Mouse (Mus musculus) CD8-positive naive resting alpha-beta T cell, adult 2 months (primary cell): ENCODE data around the gene Krt79.

Experiments used
- DNase-seq, 2 experiments: peaks; one replicate each; pipeline ENCODE4 v3.0.0; 2022; ENCODE audit warnings: low read depth in 2 of 2, low spot score in 2 of 2

Gene Krt79

DNA sequence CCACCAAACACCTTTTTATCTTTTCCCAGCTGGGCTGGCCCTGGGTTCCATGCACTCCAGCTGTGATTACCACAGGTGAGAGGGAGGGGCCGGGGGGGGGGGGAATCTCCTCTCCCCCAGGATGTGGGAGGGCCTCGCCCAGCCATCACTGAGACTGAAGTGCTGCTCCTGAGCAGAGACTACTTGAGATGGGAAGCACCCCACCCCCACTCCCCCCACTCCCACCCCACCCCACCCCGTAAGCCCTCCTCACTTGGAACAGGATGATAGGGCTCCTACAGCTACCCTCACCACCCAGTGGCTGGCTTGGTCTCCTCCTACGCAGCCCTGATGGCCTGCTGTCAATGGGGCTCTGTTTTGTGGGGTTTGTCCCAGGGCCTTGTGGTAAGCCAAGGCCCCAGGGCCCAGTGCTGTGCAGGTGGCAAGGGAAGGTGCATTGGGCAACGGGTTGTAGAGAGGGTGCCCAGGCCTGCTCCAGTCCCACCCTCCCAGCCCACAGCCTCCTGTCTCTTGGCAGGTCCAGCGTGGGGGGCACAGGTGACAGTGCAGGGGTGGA lies at the start of gene Krt79:
TSS of gene Krt79 (minus strand) at position 51 of the 556 bp plus-strand sequence.
- no peak for DNase-seq

- no peak for DNase-seq
Measured at GRCm38 (mm10) chr15:101988714-101989113, 48.6 kb upstream of the Krt79 start.

DNA sequence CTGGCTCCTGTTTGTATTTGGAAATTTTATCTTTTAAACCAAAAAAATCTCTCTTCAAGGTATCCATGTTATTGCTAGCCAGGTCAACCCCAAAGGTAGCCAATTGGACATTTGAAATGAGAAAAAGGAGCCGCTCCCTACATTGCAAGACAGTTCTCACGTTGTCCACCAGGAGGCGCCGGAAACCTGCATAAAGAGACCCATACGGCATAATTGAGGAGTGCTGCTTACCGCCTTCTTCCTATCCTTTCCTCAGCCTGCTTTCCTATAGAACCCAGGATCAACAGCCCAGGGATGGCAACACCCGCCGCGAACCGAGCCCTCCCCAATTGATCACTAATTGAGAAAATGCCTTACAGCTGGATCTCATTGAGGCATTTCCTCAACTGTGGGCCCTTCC lies 48.0 kb upstream of the Krt79 start:
- DNase-seq, result peak; percentile 74 to 78

GRCm38 (mm10) chr15:101984746-101985145 lies 44.6 kb upstream of the Krt79 start:
- DNase-seq, result no peak

DNA sequence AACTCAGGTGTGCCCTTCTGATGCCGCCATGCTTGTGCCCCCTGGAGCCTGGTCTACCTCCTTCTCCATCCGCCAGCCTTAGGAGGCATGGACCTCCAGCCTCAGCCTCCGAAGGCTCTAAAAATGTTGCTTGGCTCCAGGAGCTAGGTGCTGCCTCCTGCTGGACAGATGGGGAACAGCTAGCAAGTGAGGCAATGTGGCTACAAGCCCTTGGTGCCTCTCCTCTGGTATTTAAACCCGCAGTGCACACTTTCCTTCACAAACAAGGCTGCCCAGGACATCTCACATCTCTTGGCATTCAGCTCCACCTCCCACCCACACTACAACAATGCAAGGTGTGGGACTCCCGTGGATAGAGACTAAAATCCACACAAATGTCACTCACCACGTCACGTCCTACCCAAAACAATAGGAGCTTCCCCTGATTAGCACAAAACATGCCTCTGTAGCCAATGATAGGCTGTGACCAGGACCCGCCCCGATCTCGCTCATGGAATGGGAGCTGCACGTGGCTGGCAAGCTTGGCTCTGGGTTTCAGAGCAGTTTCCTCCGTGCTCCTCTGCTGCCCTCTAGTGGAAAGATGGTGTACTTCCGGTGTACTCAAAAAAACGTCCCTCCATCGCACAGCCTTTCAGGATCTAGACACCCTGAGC lies 44.0 kb upstream of the Krt79 start:
- peak; percentile 70 to 77 for DNase-seq

GRCm38 (mm10) chr15:101983315-101983948 lies 43.3 kb upstream of the Krt79 start:
- no peak for DNase-seq

- no peak for DNase-seq
Measured at GRCm38 (mm10) chr15:101980849-101981248, 40.7 kb upstream of the Krt79 start.

- no peak for DNase-seq
Measured at GRCm38 (mm10) chr15:101977043-101977726, 37.1 kb upstream of the Krt79 start.

DNA sequence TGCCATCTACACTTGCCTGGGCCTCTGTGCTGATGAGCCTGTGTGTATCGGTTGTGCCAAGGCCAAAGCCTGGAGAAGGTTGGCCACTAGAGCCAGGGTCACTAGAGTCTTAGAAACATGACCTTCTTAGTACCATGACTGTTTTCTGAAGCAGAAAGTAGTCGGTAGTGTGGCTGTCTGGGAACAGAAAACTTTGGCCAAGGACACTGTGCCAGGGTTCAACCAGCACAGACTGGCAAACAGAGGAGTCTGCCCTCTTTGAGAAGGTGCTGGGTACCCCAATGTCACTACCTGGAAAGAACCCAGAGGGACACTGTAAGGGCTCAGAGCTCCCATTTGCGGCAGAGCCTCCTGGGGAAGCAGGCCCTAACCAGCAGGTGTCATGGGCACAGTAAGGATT lies 36.5 kb upstream of the Krt79 start:
- DNase-seq, result no peak

- no peak for DNase-seq
Measured at GRCm38 (mm10) chr15:101976023-101976422, 35.9 kb upstream of the Krt79 start.

DNA sequence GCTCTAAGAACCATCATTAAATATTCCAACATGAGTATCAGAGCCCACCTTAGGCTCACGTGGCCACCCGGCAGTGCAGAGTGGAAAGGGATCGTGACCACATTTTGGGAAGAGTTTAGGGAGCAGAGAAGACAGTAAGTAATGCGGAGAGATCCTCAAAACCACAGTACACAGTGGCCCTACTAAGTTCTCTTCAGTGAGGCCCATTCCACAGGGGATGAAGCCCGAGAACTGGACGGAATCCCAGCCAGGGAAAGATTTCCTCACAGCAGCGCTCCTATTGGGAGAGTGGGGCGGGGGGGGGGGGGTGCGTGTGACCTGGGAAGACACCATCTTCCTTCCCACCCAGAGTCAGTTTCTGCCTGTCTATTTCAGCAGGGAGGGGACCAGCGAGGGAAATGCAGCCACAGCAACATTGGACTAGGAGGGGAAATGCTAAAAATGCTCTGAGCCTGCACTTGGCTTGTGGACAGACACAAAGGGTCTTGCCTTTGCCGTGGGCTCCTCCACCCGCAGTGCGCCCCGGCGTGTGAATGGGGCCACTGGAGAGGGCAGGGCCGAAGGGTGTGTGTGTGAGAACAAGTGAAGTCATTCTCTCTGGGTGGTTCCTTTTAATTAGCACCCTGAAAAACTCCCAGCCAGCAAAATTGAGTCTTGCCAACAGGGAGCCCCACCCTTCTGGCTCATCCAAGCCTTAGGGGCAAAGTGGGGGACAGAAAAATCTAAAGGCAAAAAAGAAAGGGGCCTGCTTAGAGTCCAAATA lies 34.1 kb upstream of the Krt79 start:
- no peak for DNase-seq

- peak; percentile 75 to 86 for DNase-seq
Measured at GRCm38 (mm10) chr15:101973414-101974077, 33.4 kb upstream of the Krt79 start.

GRCm38 (mm10) chr15:101970536-101970935 lies 30.4 kb upstream of the Krt79 start:
- no peak for DNase-seq

DNA sequence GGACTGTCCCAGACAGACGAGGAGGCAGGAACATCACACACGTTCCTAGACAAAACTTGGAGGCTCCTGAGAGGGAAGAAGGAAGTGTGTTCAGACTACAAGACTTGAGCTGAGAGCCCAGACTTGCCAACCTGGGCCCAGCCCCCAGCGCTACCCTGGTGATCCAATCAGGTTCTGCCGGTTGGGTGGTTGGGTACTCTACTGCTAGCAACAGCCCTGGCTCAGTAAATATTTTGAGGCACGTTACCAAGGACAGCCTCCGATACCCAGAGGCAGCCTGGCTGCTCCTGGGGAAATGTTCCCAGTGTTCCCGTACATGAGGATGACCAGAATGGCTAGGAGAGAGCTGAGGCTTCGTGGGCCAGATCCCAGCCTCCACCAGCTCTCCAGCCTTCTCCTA lies 26.7 kb upstream of the Krt79 start:
- no peak for DNase-seq

- no peak for DNase-seq
Measured at GRCm38 (mm10) chr15:101958891-101959290, 18.8 kb upstream of the Krt79 start.

GRCm38 (mm10) chr15:101954187-101954586 lies 14.1 kb upstream of the Krt79 start, which contains the start of gene Krt78:
Gene Krt78 (minus strand): TSS chr15:101954287.
- no peak for DNase-seq

GRCm38 (mm10) chr15:101952733-101953474 lies 12.8 kb upstream of the Krt79 start:
- DNase-seq, result no peak

DNA sequence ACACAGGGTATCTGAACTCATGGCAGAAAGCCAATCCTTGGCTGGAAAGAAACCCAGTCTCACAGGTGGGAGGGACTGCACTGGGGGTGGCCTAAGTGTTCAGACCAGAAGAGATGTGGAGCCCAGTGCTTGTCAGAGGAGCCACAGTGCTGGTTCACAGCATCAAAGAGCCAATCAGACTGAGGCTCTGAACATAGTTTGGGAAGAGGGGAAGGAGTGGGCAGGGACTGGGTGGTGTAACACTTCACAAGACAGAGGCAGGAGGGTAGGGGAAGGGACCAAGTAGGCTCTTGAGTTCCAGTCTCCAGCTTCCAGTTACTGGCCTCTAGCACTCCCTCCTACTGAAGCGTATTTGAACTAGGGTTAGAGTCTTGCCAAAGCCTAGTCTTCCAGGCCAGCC lies 5.3 kb upstream of the Krt79 start:
- no peak for DNase-seq

DNA sequence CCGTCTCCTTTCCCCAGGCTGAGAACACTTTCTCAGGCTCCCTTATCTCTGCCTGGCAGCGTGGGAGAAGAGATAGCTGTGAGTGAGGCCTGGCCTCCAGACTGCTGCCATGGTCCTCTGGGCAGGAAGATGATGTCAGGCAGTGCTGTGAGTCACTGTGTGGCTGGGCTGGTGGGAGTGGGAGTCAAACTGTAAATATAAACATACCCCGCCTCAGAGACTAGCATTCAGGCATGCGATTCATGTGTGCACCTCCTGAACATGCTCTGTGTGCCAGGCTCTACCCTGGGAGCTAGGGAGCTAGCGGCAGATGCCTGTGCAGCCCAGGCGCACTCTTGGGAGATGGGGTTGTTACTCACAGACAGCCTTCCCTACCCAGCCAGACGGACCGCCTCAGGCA lies 1.8 kb upstream of the Krt79 start:
- no peak for DNase-seq
